Mouse (Mus musculus) thymus, postnatal 25 days (tissue): ENCODE results near the gene Cux1.

ENCODE experiments used
- DNase-seq: peaks from one replicate; pipeline ENCODE4 v3.0.0; 2022

Cux1 gene

GRCm38 (mm10) chr5:136362473-136363230, 204.6 kb downstream of the Cux1 start:
- DNase-seq: no peak

GRCm38 (mm10) chr5:136362021-136362420, 205.3 kb downstream of the Cux1 start:
- DNase-seq: no peak

- no peak for DNase-seq
These were observed 210.1 kb downstream of the Cux1 start for GRCm38 (mm10) chr5:136357227-136357626.

- no peak for DNase-seq
These were observed 211.6 kb downstream of the Cux1 start for GRCm38 (mm10) chr5:136355583-136356126.

GRCm38 (mm10) chr5:136354729-136355128, 212.6 kb downstream of the Cux1 start:
- DNase-seq: no peak

- DNase-seq: no peak
These were observed 214.2 kb downstream of the Cux1 start for GRCm38 (mm10) chr5:136353114-136353513.

GRCm38 (mm10) chr5:136343156-136343890, 224.0 kb downstream of the Cux1 start:
- no peak for DNase-seq

GRCm38 (mm10) chr5:136336798-136337527, 230.3 kb downstream of the Cux1 start:
- no peak for DNase-seq

GRCm38 (mm10) chr5:136335681-136336080, 231.6 kb downstream of the Cux1 start:
- no peak for DNase-seq

- DNase-seq: no peak
These were observed 232.5 kb downstream of the Cux1 start for GRCm38 (mm10) chr5:136334780-136335179.

- no peak for DNase-seq
These were observed 233.2 kb downstream of the Cux1 start for GRCm38 (mm10) chr5:136334051-136334450.

GRCm38 (mm10) chr5:136332786-136333462, 234.4 kb downstream of the Cux1 start:
- DNase-seq: no peak

- DNase-seq: peak; percentile 12
These were observed 239.6 kb downstream of the Cux1 start for GRCm38 (mm10) chr5:136327736-136328135.

- no peak for DNase-seq
These were observed 240.7 kb downstream of the Cux1 start for GRCm38 (mm10) chr5:136326626-136327025.

- DNase-seq: no peak
These were observed 242.8 kb downstream of the Cux1 start for GRCm38 (mm10) chr5:136324506-136324905.

- peak; percentile 26 for DNase-seq
These were observed 245.9 kb downstream of the Cux1 start for GRCm38 (mm10) chr5:136321378-136321777.

GRCm38 (mm10) chr5:136312566-136312965, 254.7 kb downstream of the Cux1 start:
- DNase-seq: no peak

GRCm38 (mm10) chr5:136312166-136312565, 255.1 kb downstream of the Cux1 start:
- no peak for DNase-seq

- DNase-seq: no peak
These were observed 261.0 kb downstream of the Cux1 start for GRCm38 (mm10) chr5:136306254-136306653.

GRCm38 (mm10) chr5:136303409-136303983, 263.8 kb downstream of the Cux1 start:
- DNase-seq: no peak

- no peak for DNase-seq
These were observed 266.4 kb downstream of the Cux1 start for GRCm38 (mm10) chr5:136300880-136301279.

- no peak for DNase-seq
These were observed 269.6 kb downstream of the Cux1 start for GRCm38 (mm10) chr5:136297691-136298090.
